Mouse (Mus musculus) thymus, adult 2 months (tissue): ENCODE measurements at regions not wholly inside any gene's neighbourhood (a gene's known extent, or its start where the extent isn't known, plus 50 kb on each side); places are given as distances from the start of the nearest gene placed in this dataset.

ENCODE experiments used
- CTCF ChIP-seq: fragments of 200-500 bp; IDR thresholded peaks from 2 replicates; pipeline ENCODE4 v1.5.1; 2012; ENCODE audit warnings: mild to moderate bottlenecking, control low read depth, low read length, moderate library complexity, borderline replicate concordance; ENCODE audit not compliant: control insufficient read depth, poor library complexity, insufficient read depth; ENCODE audit errors: extremely low read depth
- POLR2A ChIP-seq: fragments of 200-500 bp; IDR thresholded peaks from 2 replicates; pipeline ENCODE4 v1.6.1; 2012; ENCODE audit warnings: mild to moderate bottlenecking, low read length, control low read depth, moderate library complexity; ENCODE audit not compliant: control insufficient read depth, poor library complexity, insufficient read depth; ENCODE audit errors: extremely low read depth

DNA sequence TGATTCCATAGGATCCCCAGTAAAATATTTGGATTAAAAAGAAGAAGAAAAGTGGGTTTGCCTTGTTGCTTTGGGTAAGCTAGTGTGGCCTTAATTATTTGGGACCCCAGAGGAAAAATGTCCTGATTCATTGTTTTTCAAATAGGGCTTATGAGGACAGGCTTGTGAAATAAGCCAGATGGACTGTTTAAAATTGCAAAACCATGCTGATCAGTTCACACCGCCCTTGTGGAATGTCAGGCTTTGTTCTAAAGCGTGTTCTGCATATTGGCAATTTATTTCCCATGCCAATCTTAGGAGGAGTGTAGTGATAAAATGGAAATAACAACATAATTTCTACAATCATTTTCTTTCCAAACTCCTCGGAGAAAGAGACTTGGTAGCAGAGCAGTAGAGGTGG is 189.3 kb downstream of the Ccdc71l start:
- TF ChIP-seq CTCF (no peak), POLR2A (no peak)
